Mouse (Mus musculus): ENCODE measurements around the gene Rsrc1. TPM values are rescaled to one million over a fixed set of nuclear protein-coding genes. Genes with fewer than 3 reads are reported as not detected.

Rsrc1 gene
- polyA plus RNA-seq (2012; rRNA removed): 22.2 and 24.0 TPM in 2 replicates

- no peak for DNase-seq (ENCODE audit: extremely low spot score in 1 of 2, low spot score in 1 of 2)
Observed at GRCm38 (mm10) chr3:66981101-66981661, at the start of gene Rsrc1. Rsrc1 (plus strand) TSS chr3:66981390.

GRCm38 (mm10) chr3:66939675-66940074 is 41.5 kb upstream of the Rsrc1 start:
- no peak for DNase-seq (ENCODE audit: extremely low spot score in 1 of 2, low spot score in 1 of 2)

GRCm38 (mm10) chr3:66955126-66955525 is 26.1 kb upstream of the Rsrc1 start:
- DNase-seq (ENCODE audit: extremely low spot score in 1 of 2, low spot score in 1 of 2): no peak

- no peak for DNase-seq (ENCODE audit: extremely low spot score in 1 of 2, low spot score in 1 of 2)
Observed at GRCm38 (mm10) chr3:66959972-66960371, 21.2 kb upstream of the Rsrc1 start.

- no peak for DNase-seq (ENCODE audit: extremely low spot score in 1 of 2, low spot score in 1 of 2)
Observed at GRCm38 (mm10) chr3:66964884-66965283, 16.3 kb upstream of the Rsrc1 start.

GRCm38 (mm10) chr3:66967508-66967907 is 13.7 kb upstream of the Rsrc1 start:
- no peak for DNase-seq (ENCODE audit: extremely low spot score in 1 of 2, low spot score in 1 of 2)

- DNase-seq (ENCODE audit: extremely low spot score in 1 of 2, low spot score in 1 of 2): no peak
Observed at GRCm38 (mm10) chr3:66970261-66970660, 10.9 kb upstream of the Rsrc1 start.

- DNase-seq (ENCODE audit: extremely low spot score in 1 of 2, low spot score in 1 of 2): no peak
Observed at GRCm38 (mm10) chr3:66970661-66971331, 10.4 kb upstream of the Rsrc1 start.

- DNase-seq (ENCODE audit: extremely low spot score in 1 of 2, low spot score in 1 of 2): no peak
Observed at GRCm38 (mm10) chr3:66972191-66972950, 8.8 kb upstream of the Rsrc1 start.

GRCm38 (mm10) chr3:66973391-66973943 is 7.7 kb upstream of the Rsrc1 start:
- no peak for DNase-seq (ENCODE audit: extremely low spot score in 1 of 2, low spot score in 1 of 2)

- no peak for DNase-seq (ENCODE audit: extremely low spot score in 1 of 2, low spot score in 1 of 2)
Observed at GRCm38 (mm10) chr3:66974501-66974900, 6.7 kb upstream of the Rsrc1 start.

GRCm38 (mm10) chr3:66976889-66977615 is 4.1 kb upstream of the Rsrc1 start:
- no peak for DNase-seq (ENCODE audit: extremely low spot score in 1 of 2, low spot score in 1 of 2)

- no peak for DNase-seq (ENCODE audit: extremely low spot score in 1 of 2, low spot score in 1 of 2)
Observed at GRCm38 (mm10) chr3:66977811-66978456, 3.3 kb upstream of the Rsrc1 start.

- no peak for DNase-seq (ENCODE audit: extremely low spot score in 1 of 2, low spot score in 1 of 2)
Observed at GRCm38 (mm10) chr3:66978457-66979381, 2.5 kb upstream of the Rsrc1 start.

GRCm38 (mm10) chr3:66979491-66979890 is 1.7 kb upstream of the Rsrc1 start:
- no peak for DNase-seq (ENCODE audit: extremely low spot score in 1 of 2, low spot score in 1 of 2)

GRCm38 (mm10) chr3:66980111-66980975 is 847 bp upstream of the Rsrc1 start:
- no peak for DNase-seq (ENCODE audit: extremely low spot score in 1 of 2, low spot score in 1 of 2)

GRCm38 (mm10) chr3:66981706-66982105 is 516 bp downstream of the Rsrc1 start, which contains the start of gene Shox2:
Shox2 (minus strand) TSS chr3:66981771.
- no peak for DNase-seq (ENCODE audit: extremely low spot score in 1 of 2, low spot score in 1 of 2)
